Mouse (Mus musculus) liver, adult 2 months (tissue): ENCODE measurements around the gene Dhcr24.

ENCODE experiments used
- CTCF ChIP-seq: fragments of 200-500 bp; IDR thresholded peaks from 2 replicates; pipeline ENCODE4 v1.5.1; 2011; ENCODE audit warnings: low read depth, low read length, control low read depth
- POLR2A ChIP-seq: fragments of 200-500 bp; IDR thresholded peaks from 2 replicates; pipeline ENCODE4 v1.6.1; 2011; ENCODE audit warnings: low read length, control low read depth; ENCODE audit not compliant: insufficient read depth; ENCODE audit errors: extremely low read depth

DNA sequence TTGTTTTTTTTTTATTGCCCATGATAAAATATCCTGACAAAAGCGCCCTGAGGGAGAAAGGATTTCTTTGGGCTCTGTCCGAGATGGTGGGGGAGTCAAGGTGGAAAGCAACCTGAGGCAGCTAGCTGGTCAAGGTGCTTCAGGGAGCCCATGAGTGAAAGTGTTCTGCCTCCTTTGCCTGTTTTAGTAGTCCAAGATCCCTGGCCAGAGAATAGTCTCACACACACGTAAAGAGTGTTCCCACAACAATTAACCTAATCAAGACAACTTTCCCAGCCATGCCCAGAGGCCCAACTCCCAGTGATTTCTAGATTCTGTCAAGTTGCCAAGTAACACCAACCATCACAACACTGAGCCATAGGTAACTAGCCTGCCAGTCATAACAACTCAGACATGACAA lies 38.3 kb upstream of the Dhcr24 start:
- TF ChIP-seq CTCF: no peak
- no peak for TF ChIP-seq POLR2A
